Mouse (Mus musculus): ENCODE results near the gene Cks1brt.
"Not testable (repeated sequence)": the region's sequence is repeated elsewhere in the genome, so short reads cannot be mapped to it uniquely, and the experiment has no call there.

The Cks1brt gene

DNA sequence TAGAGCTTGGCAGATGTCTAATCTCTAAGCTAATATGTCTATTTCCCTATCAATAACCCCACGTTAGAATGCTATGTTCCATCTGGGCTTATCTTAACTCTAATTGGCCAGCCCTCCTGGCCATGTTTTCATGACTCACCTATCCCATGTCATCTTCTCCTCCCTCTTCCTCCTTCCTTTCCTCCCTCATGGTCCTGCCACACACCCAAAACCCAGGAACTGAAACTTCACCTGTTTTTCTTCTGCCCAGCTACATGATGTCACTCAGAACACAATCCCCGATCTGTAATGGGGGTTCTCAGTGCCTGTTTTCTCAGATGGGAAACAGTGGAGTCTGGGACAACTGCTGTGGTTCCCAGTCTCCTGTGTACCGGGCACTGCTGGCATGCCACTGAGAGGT lies at the start of gene Cks1brt:
TSS of gene Cks1brt (plus strand) at position 301 of the 400 bp plus-strand sequence.
- no peak for DNase-seq

DNA sequence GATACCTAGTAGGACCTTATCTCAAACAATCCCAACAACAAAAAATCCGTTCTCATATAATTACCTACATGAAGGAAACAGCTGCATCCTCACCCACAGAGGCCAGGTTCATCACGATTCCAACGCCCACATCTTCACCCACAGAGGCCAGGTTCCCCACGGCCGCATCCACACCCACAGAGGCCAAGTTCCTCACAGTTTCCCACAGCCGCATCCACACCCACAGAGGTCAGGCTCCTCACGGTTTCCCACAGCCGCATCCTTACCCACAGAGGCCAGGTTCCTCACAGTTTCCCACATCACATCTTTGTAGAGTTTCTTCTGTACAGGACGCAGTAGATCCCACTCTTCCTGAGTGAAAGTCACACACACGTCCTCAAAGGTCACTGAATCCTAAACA lies 38.5 kb upstream of the Cks1brt start:
- no peak for DNase-seq

DNA sequence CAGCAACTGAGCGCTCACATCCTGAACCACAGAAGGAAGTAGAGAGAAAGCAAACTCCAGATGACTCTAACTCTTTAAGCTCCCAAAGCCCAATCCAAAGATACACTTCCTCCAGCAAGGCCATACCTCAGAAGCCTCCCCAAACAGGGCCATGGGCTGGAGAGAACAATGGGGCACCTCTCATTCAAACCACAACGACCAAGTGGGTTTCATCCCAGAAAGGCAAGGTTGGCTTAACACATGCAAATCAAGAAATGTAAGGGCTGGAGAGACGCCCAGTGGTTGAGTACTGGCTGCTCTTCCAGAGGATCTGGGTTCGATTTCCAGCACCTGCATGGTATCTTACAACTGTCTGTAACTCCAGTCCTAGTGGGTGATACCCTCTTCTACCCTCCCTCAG lies 36.2 kb upstream of the Cks1brt start:
- DNase-seq = no peak

DNA sequence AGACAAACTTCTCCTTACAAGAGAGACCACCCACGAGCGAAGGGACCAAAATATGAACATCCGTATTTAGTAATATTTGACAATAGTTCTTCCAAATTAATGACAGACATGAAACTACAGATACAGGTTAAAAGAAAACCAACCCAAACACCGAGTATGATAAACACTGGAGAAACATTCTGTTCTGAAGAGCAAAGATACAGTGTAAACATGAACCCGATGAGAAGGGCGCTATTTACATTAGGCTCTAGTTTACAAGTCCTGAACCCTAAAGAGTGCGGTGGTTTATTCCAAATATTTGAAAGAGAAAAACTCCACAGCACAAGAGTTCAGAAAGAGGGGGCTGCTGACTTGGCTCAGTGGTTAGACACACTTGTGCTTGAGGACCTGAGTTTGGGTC lies 34.7 kb upstream of the Cks1brt start:
- no peak for DNase-seq

DNA sequence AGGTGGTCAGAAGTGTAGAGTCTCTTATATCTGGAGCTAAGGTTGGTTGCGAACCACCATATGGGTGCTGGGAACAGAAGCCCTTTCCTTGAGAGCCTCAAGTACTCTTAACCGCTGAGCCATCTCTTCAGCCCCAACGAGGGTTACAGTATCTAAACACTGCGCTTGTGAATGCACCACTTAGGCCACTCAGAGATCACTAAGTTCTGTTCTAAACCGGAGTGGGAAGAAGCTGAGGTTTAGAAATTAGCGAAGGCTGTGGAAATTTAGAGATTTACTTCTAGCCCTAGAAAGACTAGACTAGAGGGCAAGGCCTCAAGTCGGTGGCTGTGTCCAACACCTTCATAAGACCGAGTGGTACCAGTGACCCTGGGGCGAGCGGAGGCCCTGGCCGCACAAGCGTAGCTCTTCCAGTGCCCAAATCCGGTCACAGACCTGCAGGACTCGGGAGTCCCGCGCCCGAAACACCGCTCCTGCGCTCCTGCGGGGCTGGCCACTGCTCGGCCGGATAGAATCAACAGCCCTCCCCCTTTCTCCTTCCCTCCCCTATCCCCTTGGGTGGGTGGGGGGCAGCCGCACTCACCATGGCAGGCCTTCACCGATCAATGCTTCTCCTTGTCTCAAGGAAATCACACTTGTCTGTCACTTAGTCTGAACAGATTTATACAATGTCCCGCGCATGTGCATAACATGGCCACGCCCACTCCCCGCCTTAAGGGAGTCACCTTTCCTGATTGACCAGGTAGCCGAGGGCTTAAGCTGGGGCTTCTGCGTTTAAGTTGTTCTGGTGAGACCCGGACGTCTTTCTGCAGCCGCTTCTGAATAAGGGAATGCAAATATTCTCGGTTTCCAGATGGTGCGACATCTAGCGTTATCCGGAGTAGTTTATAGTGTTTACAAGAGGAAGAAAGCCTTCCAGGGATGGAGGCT lies 32.4 kb upstream of the Cks1brt start:
- DNase-seq = peak; percentile 93

DNA sequence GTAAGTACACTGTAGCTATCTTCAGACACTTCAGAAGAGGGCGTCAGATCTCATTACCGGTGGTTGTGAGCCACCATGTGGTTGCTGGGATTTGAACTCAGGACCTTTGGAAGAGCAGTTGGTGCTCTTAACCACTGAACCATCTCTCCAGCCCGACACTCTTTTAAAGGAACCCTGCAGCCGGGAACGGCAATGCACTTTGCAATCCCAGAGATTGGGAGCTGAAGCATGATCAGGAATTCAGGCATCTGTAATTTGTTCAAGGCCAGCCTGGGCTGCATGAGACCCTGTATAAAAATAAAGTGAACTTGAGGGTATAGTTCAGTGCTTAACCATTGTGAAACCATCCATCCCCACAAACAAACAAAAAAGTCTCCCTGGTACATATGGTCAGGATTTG lies 31.5 kb upstream of the Cks1brt start:
- DNase-seq = not testable (repeated sequence)

- DNase-seq = no peak
Measured at GRCm38 (mm10) chr8:85122995-85123394, 28.7 kb upstream of the Cks1brt start, which contains the start of gene Zfp791. Gene Zfp791, minus strand, starts transcription at chr8:85123095.

DNA sequence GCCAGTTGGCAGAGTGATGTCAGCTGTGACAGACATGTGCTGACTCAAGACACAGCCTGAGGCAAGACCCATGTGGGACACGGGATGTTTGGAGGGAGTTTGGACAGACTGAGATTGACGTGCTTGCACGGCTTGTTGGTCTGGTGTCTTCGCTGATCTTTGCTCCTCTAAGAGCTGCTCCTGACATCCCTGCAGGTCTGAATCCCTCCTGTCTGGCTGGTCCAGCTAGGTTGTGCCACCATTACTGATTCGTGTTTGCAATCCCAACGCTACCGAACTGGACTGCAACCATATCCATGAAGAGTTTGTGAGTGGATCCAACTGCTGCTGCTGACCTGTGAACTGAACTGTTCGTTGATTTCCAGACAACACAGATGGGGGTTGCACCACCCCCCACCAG lies 28.0 kb upstream of the Cks1brt start:
- no peak for DNase-seq

- no peak for DNase-seq
Measured at GRCm38 (mm10) chr8:85132335-85132734, 19.4 kb upstream of the Cks1brt start.

DNA sequence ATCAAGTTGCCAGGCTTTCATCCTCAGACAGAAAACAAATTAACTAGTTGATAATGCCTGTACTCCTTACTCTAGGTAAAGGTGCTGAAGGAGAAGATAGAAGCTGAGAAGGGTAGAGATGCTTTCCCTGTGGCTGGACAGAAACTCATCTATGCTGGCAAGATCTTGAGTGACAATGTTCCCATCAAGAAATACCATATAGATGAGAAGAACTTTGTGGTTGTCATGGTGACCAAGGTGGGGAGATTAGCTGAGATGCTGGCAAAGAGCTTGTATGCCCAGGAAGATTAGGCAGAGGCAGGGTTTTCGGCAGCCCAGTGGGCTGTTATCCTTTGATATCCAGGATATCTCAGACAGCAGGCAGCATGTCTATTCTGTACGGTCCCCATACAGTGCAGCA lies 16.0 kb upstream of the Cks1brt start:
- not testable (repeated sequence) for DNase-seq

- DNase-seq = no peak
Measured at GRCm38 (mm10) chr8:85142516-85142915, 9.2 kb upstream of the Cks1brt start.

GRCm38 (mm10) chr8:85171291-85171690 lies 19.6 kb downstream of the Cks1brt start:
- DNase-seq = peak; percentile 64

- DNase-seq = no peak
Measured at GRCm38 (mm10) chr8:85175892-85176291, 24.2 kb downstream of the Cks1brt start.

GRCm38 (mm10) chr8:85192346-85192745 lies 40.6 kb downstream of the Cks1brt start:
- DNase-seq = no peak

DNA sequence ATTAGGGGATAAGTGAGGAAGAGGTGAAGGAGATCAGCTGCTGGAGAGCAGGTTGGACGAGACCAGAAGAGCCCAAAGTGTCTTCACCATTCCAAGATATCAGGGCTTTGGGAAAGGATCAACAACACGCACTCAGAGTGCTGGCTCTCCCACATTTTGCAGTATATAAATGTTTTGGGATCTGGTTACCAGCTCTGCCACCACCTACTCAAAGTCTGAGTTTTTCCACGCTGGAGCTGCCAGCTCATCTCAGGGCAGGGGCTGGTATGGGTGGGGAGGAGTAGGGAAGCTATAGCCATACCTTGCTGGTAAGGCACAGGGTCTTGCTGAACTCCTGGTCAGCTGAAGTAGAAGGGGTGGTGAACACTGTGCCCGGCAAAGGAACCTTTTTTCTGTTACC lies 68.5 kb downstream of the Cks1brt start:
- no peak for DNase-seq

GRCm38 (mm10) chr8:85220992-85221391 lies 69.3 kb downstream of the Cks1brt start:
- peak; percentile 26 for DNase-seq

Data from kidney, postnatal 10 days (tissue).